Mouse (Mus musculus): Measurements from ENCODE around the gene Hjurp.

DNA sequence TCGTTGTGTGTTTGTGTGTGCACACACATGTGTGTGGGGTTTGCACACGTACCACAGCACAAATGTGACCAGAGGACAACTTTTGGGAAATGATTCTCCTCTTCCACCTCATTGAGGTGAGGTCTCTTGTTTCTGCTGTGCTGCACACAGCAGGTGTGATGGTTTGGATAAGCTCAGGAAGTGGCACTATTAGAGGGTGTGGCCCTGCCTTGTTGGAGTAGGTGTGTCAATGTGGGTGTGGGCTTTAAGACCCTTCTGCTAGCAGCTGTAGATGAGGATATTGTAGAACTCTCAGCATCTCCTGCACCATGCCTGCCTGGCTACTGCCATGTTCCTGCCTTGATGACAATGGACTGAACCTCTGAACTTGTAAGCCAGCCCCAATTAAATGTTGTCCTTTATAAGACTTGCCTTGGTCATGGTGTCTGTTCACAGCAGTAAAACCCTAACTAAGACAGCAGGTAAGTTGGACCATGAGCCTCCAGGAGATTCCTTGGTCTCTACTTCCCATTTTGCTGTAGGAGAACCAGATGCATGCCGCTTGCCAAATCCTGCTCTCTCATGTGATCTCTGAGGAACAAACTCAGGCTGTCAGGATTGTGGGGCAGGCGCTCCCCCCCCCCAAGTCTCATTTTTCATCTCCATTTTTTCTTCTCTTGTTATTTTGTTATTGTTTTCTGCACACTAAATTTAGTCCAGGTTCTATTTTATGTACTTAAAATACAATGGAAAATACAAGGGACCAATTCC is 18.9 kb upstream of the Hjurp start:
- TF ChIP-seq CTCF (IDR thresholded peaks at IDR 0.05; ENCODE audit: low read depth) (no peak), EP300 (IDR thresholded peaks at IDR 0.05; ENCODE audit: low read depth) (no peak)
